Mouse (Mus musculus): ENCODE results near the gene Taf9. TPM values are rescaled to one million over a fixed set of nuclear protein-coding genes. Genes with fewer than 3 reads are reported as not detected.

Gene Taf9
- polyA plus RNA-seq, 1 experiment from 2014 or later = 22.4 TPM

DNA sequence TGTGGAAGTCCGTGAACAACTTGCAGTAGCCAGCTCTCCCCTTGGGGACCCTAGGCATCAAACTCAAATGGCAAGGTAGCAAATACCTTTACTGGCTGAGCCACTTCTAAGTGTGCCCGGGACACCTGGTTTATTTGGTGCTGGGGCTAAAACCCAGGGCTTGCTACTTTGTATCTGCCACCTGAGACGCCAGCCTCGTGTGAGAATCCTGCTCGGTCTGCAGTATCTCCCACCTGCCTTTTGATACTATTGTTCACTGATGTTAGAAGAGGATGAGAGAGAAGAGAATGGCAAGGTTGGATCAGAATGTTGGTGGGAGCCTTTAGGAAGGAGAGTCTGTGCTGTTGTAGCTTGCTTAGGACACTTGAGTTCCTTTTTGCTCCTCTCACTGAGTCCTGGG, 6.7 kb downstream of the Taf9 start:
- Histone ChIP-seq H3K36me3 (ENCODE audit: control insufficient read depth, insufficient read depth, low read length) (no peaks in the 10 kb centered on the region), H3K4me2 (replicated peaks; ENCODE audit: low read depth, low read length) (no peak overlapping the region), H3K27ac (ENCODE audit: low read depth, low read length) (no peak overlapping the region), H3K27me3 (ENCODE audit: control insufficient read depth, insufficient read depth, low read length) (no peaks in the 10 kb centered on the region), H3K4me1 (replicated peaks; ENCODE audit: control insufficient read depth, insufficient read depth, low read length) (no peaks in the 10 kb centered on the region), H3K4me3 (ENCODE audit: low read depth, low read length) (no peak overlapping the region), H3K9ac (ENCODE audit: low read depth, low read length) (no peak overlapping the region), H3K9me3 (ENCODE audit: control insufficient read depth, low read length) (no peaks in the 10 kb centered on the region)
- DNase-seq (ENCODE audit: low spot score) = no peak
- no peak for ATAC-seq (ENCODE audit: low FRiP score)
- WGBS = 94% methylated on average over 5 of the region's 5 CpGs

DNA sequence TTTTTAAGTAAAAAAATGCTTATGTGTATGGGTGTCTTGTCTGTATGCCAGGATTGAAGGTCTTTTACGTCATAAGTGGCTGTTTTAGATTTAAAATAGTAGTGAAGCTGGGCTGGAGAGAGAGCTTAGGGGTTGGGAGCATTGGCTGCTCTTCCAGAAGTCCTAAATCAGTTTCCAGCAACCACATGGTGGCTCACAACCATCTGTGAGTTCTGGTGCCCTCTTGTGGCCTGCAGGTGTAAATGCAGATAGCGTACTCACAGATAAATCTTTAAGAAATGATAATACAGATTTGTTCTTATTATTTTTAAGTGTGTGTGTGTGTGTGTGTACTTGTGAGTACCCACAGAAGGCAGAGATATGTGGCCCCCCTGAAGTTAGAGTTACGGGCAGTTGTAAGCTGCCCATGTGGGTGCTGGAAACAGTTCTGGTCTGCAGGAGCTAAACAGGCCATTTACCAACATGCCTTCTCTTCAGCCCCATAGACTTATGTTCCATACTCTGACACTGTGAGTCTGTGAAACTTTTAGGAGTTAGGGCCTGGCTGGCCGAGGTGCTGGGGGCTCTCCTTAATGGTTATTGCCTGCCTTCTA, 8.6 kb downstream of the Taf9 start:
- no peaks in the 10 kb centered on the region for H3K9me3 ChIP-seq (ENCODE audit: control insufficient read depth, low read length)
- H3K36me3 ChIP-seq (ENCODE audit: control insufficient read depth, insufficient read depth, low read length) = no peaks in the 10 kb centered on the region
- ATAC-seq (ENCODE audit: low FRiP score) = peak; percentile 47
- no peak overlapping the region for H3K27ac ChIP-seq (ENCODE audit: low read depth, low read length)
- no peaks in the 10 kb centered on the region for H3K27me3 ChIP-seq (ENCODE audit: control insufficient read depth, insufficient read depth, low read length)
- no peak overlapping the region for H3K4me2 ChIP-seq (replicated peaks; ENCODE audit: low read depth, low read length)
- no peak overlapping the region for H3K9ac ChIP-seq (ENCODE audit: low read depth, low read length)
- WGBS = 56% methylated on average over 4 of the region's 4 CpGs
- DNase-seq (ENCODE audit: low spot score) = peak; percentile 79
- no peaks in the 10 kb centered on the region for H3K4me1 ChIP-seq (replicated peaks; ENCODE audit: control insufficient read depth, insufficient read depth, low read length)
- H3K4me3 ChIP-seq (ENCODE audit: low read depth, low read length) = no peak overlapping the region

- no peaks in the 10 kb centered on the region for H3K9me3 ChIP-seq (ENCODE audit: control insufficient read depth, low read length)
- H3K4me2 ChIP-seq (replicated peaks; ENCODE audit: low read depth, low read length) = peak within 1 kb of the TSS; percentile 68
- DNase-seq (ENCODE audit: low spot score) (peak; percentile 68), ATAC-seq (ENCODE audit: low FRiP score) (peak; percentile 76)
- H3K4me3 ChIP-seq (ENCODE audit: low read depth, low read length) = peak within 1 kb of the TSS; percentile 47
- peak within 1 kb of the TSS; percentile 63; the same call in 1 of the 2 replicates for H3K9ac ChIP-seq (ENCODE audit: low read depth, low read length)
- H3K36me3 ChIP-seq (ENCODE audit: control insufficient read depth, insufficient read depth, low read length) = 0 out of 2 replicates have a peak, but pooled peaks cover 2% of the 10 kb centered on the region
- 0 out of 2 replicates have a peak, but pooled peaks cover 2% of the 10 kb centered on the region for H3K4me1 ChIP-seq (replicated peaks; ENCODE audit: control insufficient read depth, insufficient read depth, low read length)
- no peaks in the 10 kb centered on the region for H3K27me3 ChIP-seq (ENCODE audit: control insufficient read depth, insufficient read depth, low read length)
- H3K27ac ChIP-seq (ENCODE audit: low read depth, low read length) = no peak within 1 kb of the TSS
- WGBS = 1% methylated on average over 44 of the region's 44 CpGs
Observed at GRCm38 (mm10) chr13:100669291-100670022, 18.1 kb downstream of the Taf9 start, which contains the start of gene Ccdc125. Gene Ccdc125 (plus strand): TSS chr13:100669717.

- Histone ChIP-seq H3K9me3 (ENCODE audit: control insufficient read depth, low read length) (no peaks in the 10 kb centered on the region), H3K27me3 (ENCODE audit: control insufficient read depth, insufficient read depth, low read length) (no peaks in the 10 kb centered on the region), H3K27ac (ENCODE audit: low read depth, low read length) (no peak overlapping the region), H3K4me2 (replicated peaks; ENCODE audit: low read depth, low read length) (peak overlapping the region; percentile 68), H3K36me3 (ENCODE audit: control insufficient read depth, insufficient read depth, low read length) (0 out of 2 replicates have a peak, but pooled peaks cover 2% of the 10 kb centered on the region), H3K9ac (ENCODE audit: low read depth, low read length) (no peak overlapping the region; the same call in 1 of the 2 replicates), H3K4me3 (ENCODE audit: low read depth, low read length) (peak overlapping the region; percentile 47), H3K4me1 (replicated peaks; ENCODE audit: control insufficient read depth, insufficient read depth, low read length) (0 out of 2 replicates have a peak, but pooled peaks cover 2% of the 10 kb centered on the region)
- WGBS = 61% methylated on average over 9 of the region's 9 CpGs
- no peak for ATAC-seq (ENCODE audit: low FRiP score)
- DNase-seq (ENCODE audit: low spot score) = peak; percentile 8
Observed at GRCm38 (mm10) chr13:100670181-100670741, 18.9 kb downstream of the Taf9 start.

GRCm38 (mm10) chr13:100675936-100676635, 24.7 kb downstream of the Taf9 start:
- no peaks in the 10 kb centered on the region for H3K4me1 ChIP-seq (replicated peaks; ENCODE audit: control insufficient read depth, insufficient read depth, low read length)
- 85% methylated on average over 15 of the region's 15 CpGs for WGBS
- ATAC-seq (ENCODE audit: low FRiP score) (no peak), DNase-seq (ENCODE audit: low spot score) (no peak)
- H3K9me3 ChIP-seq (ENCODE audit: control insufficient read depth, low read length) = no peaks in the 10 kb centered on the region
- H3K4me2 ChIP-seq (replicated peaks; ENCODE audit: low read depth, low read length) = no peak overlapping the region
- no peak overlapping the region for H3K9ac ChIP-seq (ENCODE audit: low read depth, low read length)
- H3K27me3 ChIP-seq (ENCODE audit: control insufficient read depth, insufficient read depth, low read length) = no peaks in the 10 kb centered on the region
- H3K27ac ChIP-seq (ENCODE audit: low read depth, low read length) = no peak overlapping the region
- H3K36me3 ChIP-seq (ENCODE audit: control insufficient read depth, insufficient read depth, low read length) = no peaks in the 10 kb centered on the region
- H3K4me3 ChIP-seq (ENCODE audit: low read depth, low read length) = no peak overlapping the region

DNA sequence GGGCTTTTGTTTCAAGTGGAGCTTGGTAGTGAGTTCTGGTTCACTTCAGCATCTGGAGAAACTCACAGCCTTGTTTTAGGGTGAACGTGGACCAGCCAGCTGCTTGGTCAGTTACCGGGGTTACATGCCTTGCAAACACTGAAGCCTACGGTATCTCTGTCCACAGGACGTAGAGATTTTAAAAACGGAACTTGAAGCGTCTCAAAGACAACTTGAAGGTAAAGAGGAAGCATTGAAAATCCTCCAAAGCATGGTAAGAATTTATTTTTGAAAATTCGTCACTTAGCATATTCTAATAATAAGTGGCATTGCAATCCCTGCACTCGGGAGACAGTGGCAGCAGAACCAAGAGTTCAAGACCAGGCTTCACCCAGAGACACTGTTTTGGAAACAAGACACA, 30.2 kb downstream of the Taf9 start:
- DNase-seq (ENCODE audit: low spot score) (no peak), ATAC-seq (ENCODE audit: low FRiP score) (no peak)
- Histone ChIP-seq H3K4me1 (replicated peaks; ENCODE audit: control insufficient read depth, insufficient read depth, low read length) (no peaks in the 10 kb centered on the region), H3K36me3 (ENCODE audit: control insufficient read depth, insufficient read depth, low read length) (no peaks in the 10 kb centered on the region), H3K9ac (ENCODE audit: low read depth, low read length) (no peak overlapping the region), H3K27me3 (ENCODE audit: control insufficient read depth, insufficient read depth, low read length) (no peaks in the 10 kb centered on the region), H3K4me2 (replicated peaks; ENCODE audit: low read depth, low read length) (no peak overlapping the region), H3K9me3 (ENCODE audit: control insufficient read depth, low read length) (no peaks in the 10 kb centered on the region), H3K4me3 (ENCODE audit: low read depth, low read length) (no peak overlapping the region), H3K27ac (ENCODE audit: low read depth, low read length) (no peak overlapping the region)
- WGBS = 91% methylated on average over 8 of the region's 8 CpGs

GRCm38 (mm10) chr13:100682837-100683236, 31.5 kb downstream of the Taf9 start:
- H3K36me3 ChIP-seq (ENCODE audit: control insufficient read depth, insufficient read depth, low read length) = no peaks in the 10 kb centered on the region
- ATAC-seq (ENCODE audit: low FRiP score) = no peak
- no peak for DNase-seq (ENCODE audit: low spot score)

GRCm38 (mm10) chr13:100684355-100684754, 33.0 kb downstream of the Taf9 start:
- Histone ChIP-seq H3K4me1 (replicated peaks; ENCODE audit: control insufficient read depth, insufficient read depth, low read length) (no peaks in the 10 kb centered on the region), H3K4me2 (replicated peaks; ENCODE audit: low read depth, low read length) (no peak overlapping the region), H3K27me3 (ENCODE audit: control insufficient read depth, insufficient read depth, low read length) (no peaks in the 10 kb centered on the region), H3K9me3 (ENCODE audit: control insufficient read depth, low read length) (no peaks in the 10 kb centered on the region), H3K4me3 (ENCODE audit: low read depth, low read length) (no peak overlapping the region), H3K9ac (ENCODE audit: low read depth, low read length) (no peak overlapping the region), H3K27ac (ENCODE audit: low read depth, low read length) (no peak overlapping the region), H3K36me3 (ENCODE audit: control insufficient read depth, insufficient read depth, low read length) (no peaks in the 10 kb centered on the region)
- 74% methylated on average over 2 of the region's 2 CpGs for WGBS
- DNase-seq (ENCODE audit: low spot score) (no peak), ATAC-seq (ENCODE audit: low FRiP score) (no peak)

More at GRCm38 (mm10) chr13:100682837-100683236, 31.5 kb downstream of the Taf9 start:
- Histone ChIP-seq H3K4me1 (replicated peaks; ENCODE audit: control insufficient read depth, insufficient read depth, low read length) (no peaks in the 10 kb centered on the region), H3K27me3 (ENCODE audit: control insufficient read depth, insufficient read depth, low read length) (no peaks in the 10 kb centered on the region), H3K9ac (ENCODE audit: low read depth, low read length) (no peak overlapping the region), H3K9me3 (ENCODE audit: control insufficient read depth, low read length) (no peaks in the 10 kb centered on the region), H3K4me3 (ENCODE audit: low read depth, low read length) (no peak overlapping the region), H3K27ac (ENCODE audit: low read depth, low read length) (no peak overlapping the region), H3K4me2 (replicated peaks; ENCODE audit: low read depth, low read length) (no peak overlapping the region)
- WGBS = 85% methylated on average over 2 of the region's 2 CpGs

Measured in hindbrain, embryonic 11.5 days (tissue).